Mouse (Mus musculus): ENCODE data around the gene Spty2d1.

DNA sequence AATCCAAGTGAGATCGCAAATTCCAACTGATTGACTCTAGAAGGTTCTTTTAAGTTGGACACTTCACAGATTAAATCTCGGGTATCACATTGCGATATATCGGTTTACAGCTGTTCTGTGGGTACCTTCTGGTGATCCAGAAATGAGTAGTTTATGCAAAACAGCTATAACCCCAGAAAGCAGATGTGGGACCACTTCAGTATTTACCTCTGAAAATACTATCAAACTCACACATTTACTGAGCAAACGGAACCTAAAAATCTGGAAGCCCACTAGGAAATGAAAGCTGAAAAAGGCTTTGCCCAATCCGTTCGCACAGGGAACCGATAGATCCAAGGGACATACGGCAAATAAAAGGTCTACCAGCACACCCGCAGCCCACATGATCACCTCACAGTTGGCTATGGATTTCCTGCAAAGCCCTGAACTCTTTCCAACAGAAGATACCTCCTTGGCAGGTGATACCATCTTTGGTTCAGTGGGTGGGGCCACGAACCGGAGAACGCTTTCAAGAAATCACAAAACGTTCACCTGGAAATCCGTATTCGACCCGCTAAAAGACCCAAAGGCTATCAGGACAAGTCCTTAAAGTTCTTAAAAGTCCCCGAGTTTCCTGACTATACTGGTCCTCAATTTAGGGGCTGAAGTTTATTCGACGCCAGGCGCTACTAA lies 966 bp downstream of the Spty2d1 start:
- TF ChIP-seq CTCF (IDR thresholded peaks at IDR 0.05) (no peak), EP300 (IDR thresholded peaks at IDR 0.05) (no peak)

All from lung, postnatal 0 days (tissue).